Mouse (Mus musculus) spleen, adult 18-20 months (tissue): Measurements from ENCODE around the gene Mmadhc.
A peak's percentile ranks its signal among the peaks of the same experiment; 100 is the strongest.

Source experiments
- DNase-seq, 2 experiments: peaks; one replicate each; pipeline ENCODE4 v3.0.0; 2022; ENCODE audit warnings: mixed read lengths in 2 of 2

Mmadhc gene

GRCm38 (mm10) chr2:50296109-50296986 lies at the start of gene Mmadhc:
Gene Mmadhc (minus strand): TSS chr2:50296801.
- DNase-seq, result peak; percentile 74 to 88

- no peak for DNase-seq
Measured at GRCm38 (mm10) chr2:50343598-50343997, 47.0 kb upstream of the Mmadhc start.

GRCm38 (mm10) chr2:50339061-50339460 lies 42.5 kb upstream of the Mmadhc start:
- no peak for DNase-seq

- no peak for DNase-seq
Measured at GRCm38 (mm10) chr2:50337596-50337995, 41.0 kb upstream of the Mmadhc start.

- DNase-seq, result no peak
Measured at GRCm38 (mm10) chr2:50331716-50332270, 35.2 kb upstream of the Mmadhc start.

- DNase-seq, result no peak
Measured at GRCm38 (mm10) chr2:50328181-50328580, 31.6 kb upstream of the Mmadhc start.

GRCm38 (mm10) chr2:50324799-50325198 lies 28.2 kb upstream of the Mmadhc start:
- no peak for DNase-seq

- peak in 1 of 2 experiments; percentile 38 for DNase-seq
Measured at GRCm38 (mm10) chr2:50306663-50307320, 10.2 kb upstream of the Mmadhc start.

GRCm38 (mm10) chr2:50304824-50305577 lies 8.4 kb upstream of the Mmadhc start:
- no peak for DNase-seq

GRCm38 (mm10) chr2:50296987-50297350 lies 368 bp upstream of the Mmadhc start:
- DNase-seq, result no peak

GRCm38 (mm10) chr2:50295562-50295961 lies 1.0 kb downstream of the Mmadhc start:
- no peak for DNase-seq

- DNase-seq, result no peak
Measured at GRCm38 (mm10) chr2:50294084-50294483, 2.5 kb downstream of the Mmadhc start.

GRCm38 (mm10) chr2:50293572-50293971 lies 3.0 kb downstream of the Mmadhc start:
- DNase-seq, result no peak

- DNase-seq, result no peak
Measured at GRCm38 (mm10) chr2:50291901-50292300, 4.7 kb downstream of the Mmadhc start.

GRCm38 (mm10) chr2:50290754-50291153 lies 5.8 kb downstream of the Mmadhc start:
- no peak for DNase-seq

GRCm38 (mm10) chr2:50284781-50285180 lies 11.8 kb downstream of the Mmadhc start:
- DNase-seq, result no peak

- DNase-seq, result no peak
Measured at GRCm38 (mm10) chr2:50284040-50284439, 12.6 kb downstream of the Mmadhc start.

GRCm38 (mm10) chr2:50276715-50277114 lies 19.9 kb downstream of the Mmadhc start:
- no peak for DNase-seq

- DNase-seq, result no peak
Measured at GRCm38 (mm10) chr2:50273415-50273814, 23.2 kb downstream of the Mmadhc start.

GRCm38 (mm10) chr2:50272165-50272564 lies 24.4 kb downstream of the Mmadhc start:
- DNase-seq, result no peak

- no peak for DNase-seq
Measured at GRCm38 (mm10) chr2:50268514-50268913, 28.1 kb downstream of the Mmadhc start.

GRCm38 (mm10) chr2:50267046-50267445 lies 29.6 kb downstream of the Mmadhc start:
- no peak for DNase-seq

- DNase-seq, result no peak
Measured at GRCm38 (mm10) chr2:50265215-50265785, 31.3 kb downstream of the Mmadhc start.
